Mouse (Mus musculus) myocyte (in vitro differentiated cells): ENCODE data around the gene Mif.

ENCODE experiments used
- MAX ChIP-seq: IDR thresholded peaks from one replicate; pipeline ENCODE4 v1.6.1; 2011; ENCODE audit warnings: low read depth, mild to moderate bottlenecking, control low read depth
- POLR2A ChIP-seq: IDR thresholded peaks from one replicate; pipeline ENCODE4 v1.6.1; 2011; ENCODE audit warnings: low read depth, mild to moderate bottlenecking, control low read depth, moderate library complexity; ENCODE audit not compliant: insufficient read length
- POLR2AphosphoS2 ChIP-seq: IDR thresholded peaks from one replicate; pipeline ENCODE4 v1.6.1; 2011; ENCODE audit warnings: low read depth, control low read depth; ENCODE audit not compliant: insufficient read length
- TCF12 ChIP-seq: IDR thresholded peaks from one replicate; pipeline ENCODE4 v1.6.1; 2011; ENCODE audit warnings: mild to moderate bottlenecking, control low read depth; ENCODE audit not compliant: poor library complexity, insufficient read depth, severe bottlenecking

GRCm38 (mm10) chr10:75904391-75904790 lies 44.4 kb upstream of the Mif start:
- TF ChIP-seq MAX (no peak), POLR2A (no peak), TCF12 (no peak), POLR2AphosphoS2 (no peak)
